Mouse (Mus musculus): ENCODE results near the gene Aig1. TPM values are rescaled to one million over a fixed set of nuclear protein-coding genes. Genes with fewer than 3 reads are reported as not detected.

Gene Aig1
- polyA plus RNA-seq, 1 experiment from 2014 or later: 45.4 TPM

DNA sequence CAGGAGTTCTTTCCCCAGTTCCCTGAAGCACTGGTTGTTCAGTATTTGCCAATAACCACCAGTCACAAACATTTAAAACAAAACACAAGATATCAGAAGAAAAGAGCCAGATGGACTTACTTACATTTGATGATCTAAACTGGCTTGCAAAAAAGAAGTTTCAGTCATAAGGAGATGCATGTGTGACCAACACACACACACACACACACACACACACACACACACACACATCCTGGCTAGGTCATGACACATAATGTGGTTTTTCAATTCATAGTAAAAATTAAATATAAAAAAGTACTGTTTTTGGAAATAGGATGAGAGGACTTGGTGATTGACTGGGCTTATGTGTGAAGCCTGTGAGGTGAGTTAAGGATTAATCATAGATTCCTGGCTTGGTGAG is 205.3 kb downstream of the Aig1 start:
- H3K27ac ChIP-seq (ENCODE audit: low read length): no peak overlapping the region
- H3K4me2 ChIP-seq (ENCODE audit: low read depth, low read length): no peak overlapping the region
- no peaks in the 10 kb centered on the region for H3K27me3 ChIP-seq (ENCODE audit: control insufficient read depth, insufficient read depth, low read depth, low read length)
- H3K36me3 ChIP-seq (ENCODE audit: control insufficient read depth, insufficient read depth, low read length): no peaks in the 10 kb centered on the region
- H3K4me1 ChIP-seq (replicated peaks; ENCODE audit: control insufficient read depth, insufficient read depth, low read length): no peaks in the 10 kb centered on the region
- no peaks in the 10 kb centered on the region for H3K9me3 ChIP-seq (ENCODE audit: control insufficient read depth, low read length)
- no peak for ATAC-seq (ENCODE audit: low read depth)
- no peak overlapping the region for H3K9ac ChIP-seq (ENCODE audit: low read length)
- no peak overlapping the region for H3K4me3 ChIP-seq (ENCODE audit: low read length)

GRCm38 (mm10) chr10:13659778-13660177 is 209.0 kb downstream of the Aig1 start:
- Histone ChIP-seq H3K27ac (ENCODE audit: low read length) (no peak overlapping the region), H3K9me3 (ENCODE audit: control insufficient read depth, low read length) (no peaks in the 10 kb centered on the region), H3K27me3 (ENCODE audit: control insufficient read depth, insufficient read depth, low read depth, low read length) (no peaks in the 10 kb centered on the region), H3K9ac (ENCODE audit: low read length) (no peak overlapping the region), H3K4me3 (ENCODE audit: low read length) (no peak overlapping the region), H3K4me2 (ENCODE audit: low read depth, low read length) (no peak overlapping the region), H3K4me1 (replicated peaks; ENCODE audit: control insufficient read depth, insufficient read depth, low read length) (no peaks in the 10 kb centered on the region), H3K36me3 (ENCODE audit: control insufficient read depth, insufficient read depth, low read length) (no peaks in the 10 kb centered on the region)
- WGBS: 53% methylated on average over 2 of the region's 2 CpGs
- ATAC-seq (ENCODE audit: low read depth): no peak

DNA sequence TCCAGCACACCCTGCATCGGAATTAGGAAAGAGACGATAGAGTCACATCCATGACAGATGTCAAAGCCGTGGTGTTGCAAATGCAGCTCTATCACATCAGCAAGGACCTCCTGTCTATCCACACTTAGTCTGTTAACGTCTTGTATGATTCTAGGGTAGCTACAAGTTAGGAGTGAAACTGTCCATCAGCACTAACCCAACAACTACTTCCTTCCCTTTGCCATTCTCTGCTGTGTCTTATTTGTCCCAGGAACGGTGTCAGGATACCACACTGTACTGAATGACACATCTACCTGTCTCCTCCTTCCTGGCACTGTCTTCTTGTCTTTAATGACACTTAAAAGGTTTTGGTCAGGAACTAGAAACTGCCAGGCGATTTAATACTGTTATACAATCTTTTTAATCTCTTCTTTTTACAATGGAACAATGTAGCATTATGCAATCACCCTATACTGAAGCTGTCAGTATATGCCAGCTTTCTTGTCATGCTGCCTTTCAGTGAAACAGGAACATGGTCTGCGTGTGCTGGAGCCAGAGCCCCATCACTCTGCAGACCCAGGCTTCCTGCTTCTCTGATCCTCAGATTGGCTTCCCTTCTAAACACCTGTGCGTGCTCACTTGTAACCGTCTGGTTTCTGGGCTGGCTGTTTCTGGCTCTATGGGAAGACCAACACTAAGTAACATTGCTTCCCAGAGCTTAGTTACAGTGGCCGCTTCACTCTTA is 214.9 kb downstream of the Aig1 start:
- no peak overlapping the region for H3K4me3 ChIP-seq (ENCODE audit: low read length)
- 77% methylated on average over 10 of the region's 10 CpGs for WGBS
- H3K4me2 ChIP-seq (ENCODE audit: low read depth, low read length): no peak overlapping the region
- H3K9ac ChIP-seq (ENCODE audit: low read length): no peak overlapping the region
- H3K27ac ChIP-seq (ENCODE audit: low read length): no peak overlapping the region
- H3K36me3 ChIP-seq (ENCODE audit: control insufficient read depth, insufficient read depth, low read length): no peaks in the 10 kb centered on the region
- H3K9me3 ChIP-seq (ENCODE audit: control insufficient read depth, low read length): no peaks in the 10 kb centered on the region
- ATAC-seq (ENCODE audit: low read depth): no peak
- no peaks in the 10 kb centered on the region for H3K4me1 ChIP-seq (replicated peaks; ENCODE audit: control insufficient read depth, insufficient read depth, low read length)
- no peaks in the 10 kb centered on the region for H3K27me3 ChIP-seq (ENCODE audit: control insufficient read depth, insufficient read depth, low read depth, low read length)

DNA sequence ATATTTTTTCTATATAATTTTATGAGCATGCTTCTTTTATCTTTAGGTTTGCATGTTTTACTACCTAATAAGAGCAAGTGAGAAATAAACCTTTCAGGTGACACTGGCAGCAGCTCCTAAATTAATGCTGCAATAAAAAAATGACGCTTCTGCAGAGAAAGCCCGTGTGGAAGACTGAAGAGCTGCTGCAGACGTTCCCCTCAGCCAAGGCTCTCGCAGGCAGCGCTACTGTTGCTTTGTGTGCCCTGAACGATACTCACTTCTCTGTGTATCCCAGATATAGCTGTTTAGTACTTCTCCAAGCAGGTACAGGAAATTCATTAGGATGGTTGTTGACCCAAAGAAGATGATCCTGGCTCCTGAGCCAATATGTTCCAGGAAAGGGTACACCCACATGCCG is 215.5 kb downstream of the Aig1 start:
- Histone ChIP-seq H3K27ac (ENCODE audit: low read length) (no peak overlapping the region), H3K27me3 (ENCODE audit: control insufficient read depth, insufficient read depth, low read depth, low read length) (no peaks in the 10 kb centered on the region), H3K4me3 (ENCODE audit: low read length) (no peak overlapping the region), H3K4me1 (replicated peaks; ENCODE audit: control insufficient read depth, insufficient read depth, low read length) (no peaks in the 10 kb centered on the region), H3K9me3 (ENCODE audit: control insufficient read depth, low read length) (no peaks in the 10 kb centered on the region), H3K4me2 (ENCODE audit: low read depth, low read length) (no peak overlapping the region), H3K9ac (ENCODE audit: low read length) (no peak overlapping the region), H3K36me3 (ENCODE audit: control insufficient read depth, insufficient read depth, low read length) (no peaks in the 10 kb centered on the region)
- 73% methylated on average over 7 of the region's 7 CpGs for WGBS
- ATAC-seq (ENCODE audit: low read depth): no peak

DNA sequence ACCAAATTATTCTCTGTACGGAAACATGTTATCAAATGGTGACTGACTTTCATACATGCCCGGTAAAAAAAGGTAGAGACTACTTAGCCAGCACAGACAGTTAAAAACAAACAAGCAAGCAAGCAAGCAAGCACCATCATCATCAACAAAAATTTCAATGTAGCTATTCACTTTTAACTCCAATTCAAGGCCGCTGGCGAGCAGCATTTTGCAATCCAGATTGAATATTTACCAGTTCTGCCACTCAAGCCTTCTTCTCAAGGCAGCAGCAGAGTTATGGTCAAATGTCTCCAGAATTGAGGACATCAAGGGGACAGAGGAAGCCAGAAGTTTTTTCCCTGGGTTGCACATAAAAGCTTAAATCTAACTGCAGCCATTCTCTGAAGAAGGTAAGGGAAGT is 216.7 kb downstream of the Aig1 start:
- 87% methylated on average over 4 of the region's 4 CpGs for WGBS
- Histone ChIP-seq H3K27ac (ENCODE audit: low read length) (no peak overlapping the region), H3K9me3 (ENCODE audit: control insufficient read depth, low read length) (no peaks in the 10 kb centered on the region), H3K4me2 (ENCODE audit: low read depth, low read length) (no peak overlapping the region), H3K36me3 (ENCODE audit: control insufficient read depth, insufficient read depth, low read length) (no peaks in the 10 kb centered on the region), H3K4me1 (replicated peaks; ENCODE audit: control insufficient read depth, insufficient read depth, low read length) (no peaks in the 10 kb centered on the region), H3K27me3 (ENCODE audit: control insufficient read depth, insufficient read depth, low read depth, low read length) (no peaks in the 10 kb centered on the region), H3K4me3 (ENCODE audit: low read length) (no peak overlapping the region), H3K9ac (ENCODE audit: low read length) (no peak overlapping the region)
- no peak for ATAC-seq (ENCODE audit: low read depth)

DNA sequence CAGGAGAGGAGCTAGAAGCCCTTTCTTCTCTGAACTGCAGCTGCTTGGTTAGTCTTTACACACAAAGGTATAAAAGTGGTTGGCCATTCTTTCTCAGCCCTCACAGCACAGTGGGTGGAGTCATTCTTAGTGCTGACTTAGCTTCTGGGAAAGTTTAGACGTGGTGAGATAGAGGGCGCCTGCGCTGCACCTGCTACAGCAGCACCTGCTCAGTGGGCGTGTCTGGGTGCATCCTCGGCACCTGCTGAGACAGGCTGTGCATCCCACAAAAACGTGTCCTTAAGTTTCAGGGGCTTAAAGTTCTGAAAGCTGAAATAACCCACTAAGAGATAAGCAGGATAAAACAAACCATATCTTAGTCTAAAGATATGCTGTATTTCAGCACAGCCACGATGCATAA is 227.0 kb downstream of the Aig1 start:
- Histone ChIP-seq H3K4me1 (replicated peaks; ENCODE audit: control insufficient read depth, insufficient read depth, low read length) (no peaks in the 10 kb centered on the region), H3K36me3 (ENCODE audit: control insufficient read depth, insufficient read depth, low read length) (no peaks in the 10 kb centered on the region), H3K27me3 (ENCODE audit: control insufficient read depth, insufficient read depth, low read depth, low read length) (no peaks in the 10 kb centered on the region), H3K27ac (ENCODE audit: low read length) (no peak overlapping the region), H3K4me3 (ENCODE audit: low read length) (no peak overlapping the region), H3K9ac (ENCODE audit: low read length) (no peak overlapping the region), H3K9me3 (ENCODE audit: control insufficient read depth, low read length) (no peaks in the 10 kb centered on the region), H3K4me2 (ENCODE audit: low read depth, low read length) (no peak overlapping the region)
- WGBS: 12% methylated on average over 7 of the region's 7 CpGs
- no peak for ATAC-seq (ENCODE audit: low read depth)

- no peaks in the 10 kb centered on the region for H3K36me3 ChIP-seq (ENCODE audit: control insufficient read depth, insufficient read depth, low read length)
- H3K27me3 ChIP-seq (ENCODE audit: control insufficient read depth, insufficient read depth, low read depth, low read length): no peaks in the 10 kb centered on the region
- WGBS: 54% methylated on average over 3 of the region's 3 CpGs
- no peak for ATAC-seq (ENCODE audit: low read depth)
- H3K4me1 ChIP-seq (replicated peaks; ENCODE audit: control insufficient read depth, insufficient read depth, low read length): no peaks in the 10 kb centered on the region
- no peak overlapping the region for H3K9ac ChIP-seq (ENCODE audit: low read length)
- no peak overlapping the region for H3K4me2 ChIP-seq (ENCODE audit: low read depth, low read length)
- no peak overlapping the region for H3K4me3 ChIP-seq (ENCODE audit: low read length)
- H3K9me3 ChIP-seq (ENCODE audit: control insufficient read depth, low read length): no peaks in the 10 kb centered on the region
- no peak overlapping the region for H3K27ac ChIP-seq (ENCODE audit: low read length)
Observed at GRCm38 (mm10) chr10:13631796-13632195, 237.0 kb downstream of the Aig1 start.

DNA sequence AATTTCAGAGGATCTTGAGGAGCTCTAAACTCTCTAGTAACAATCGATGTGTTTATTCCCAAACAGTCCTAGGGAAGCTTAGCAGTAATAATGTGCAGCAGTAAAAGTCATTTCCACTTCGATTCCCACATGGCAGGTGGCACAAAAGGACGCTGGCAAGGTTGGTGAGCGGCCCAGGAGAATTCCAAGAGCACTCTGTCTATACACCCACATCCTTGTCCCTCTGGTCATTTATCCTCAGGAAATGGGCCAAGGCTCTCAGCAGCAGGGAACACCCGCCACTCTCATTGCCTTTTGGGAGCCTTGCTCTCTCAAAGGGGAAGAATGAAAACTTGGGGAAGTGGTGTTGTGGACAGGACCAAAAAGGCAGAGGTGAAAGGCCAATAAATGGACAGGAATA is 245.0 kb downstream of the Aig1 start:
- no peak overlapping the region for H3K4me2 ChIP-seq (ENCODE audit: low read depth, low read length)
- H3K4me3 ChIP-seq (ENCODE audit: low read length): no peak overlapping the region
- H3K9ac ChIP-seq (ENCODE audit: low read length): no peak overlapping the region
- no peaks in the 10 kb centered on the region for H3K4me1 ChIP-seq (replicated peaks; ENCODE audit: control insufficient read depth, insufficient read depth, low read length)
- H3K27me3 ChIP-seq (ENCODE audit: control insufficient read depth, insufficient read depth, low read depth, low read length): no peaks in the 10 kb centered on the region
- no peak overlapping the region for H3K27ac ChIP-seq (ENCODE audit: low read length)
- 79% methylated on average over 5 of the region's 5 CpGs for WGBS
- no peaks in the 10 kb centered on the region for H3K36me3 ChIP-seq (ENCODE audit: control insufficient read depth, insufficient read depth, low read length)
- ATAC-seq (ENCODE audit: low read depth): no peak
- no peaks in the 10 kb centered on the region for H3K9me3 ChIP-seq (ENCODE audit: control insufficient read depth, low read length)

- Histone ChIP-seq H3K27me3 (ENCODE audit: control insufficient read depth, insufficient read depth, low read depth, low read length) (no peaks in the 10 kb centered on the region), H3K36me3 (ENCODE audit: control insufficient read depth, insufficient read depth, low read length) (no peaks in the 10 kb centered on the region), H3K9me3 (ENCODE audit: control insufficient read depth, low read length) (no peaks in the 10 kb centered on the region), H3K27ac (ENCODE audit: low read length) (no peak overlapping the region), H3K4me1 (replicated peaks; ENCODE audit: control insufficient read depth, insufficient read depth, low read length) (no peaks in the 10 kb centered on the region), H3K9ac (ENCODE audit: low read length) (no peak overlapping the region), H3K4me3 (ENCODE audit: low read length) (no peak overlapping the region), H3K4me2 (ENCODE audit: low read depth, low read length) (no peak overlapping the region)
- ATAC-seq (ENCODE audit: low read depth): no peak
- 66% methylated on average over 2 of the region's 2 CpGs for WGBS
Observed at GRCm38 (mm10) chr10:13600926-13601325, 267.9 kb downstream of the Aig1 start.

GRCm38 (mm10) chr10:13597491-13597890 is 271.3 kb downstream of the Aig1 start:
- H3K4me1 ChIP-seq (replicated peaks; ENCODE audit: control insufficient read depth, insufficient read depth, low read length): no peaks in the 10 kb centered on the region
- no peak for ATAC-seq (ENCODE audit: low read depth)
- 56% methylated on average over 8 of the region's 8 CpGs for WGBS
- H3K27me3 ChIP-seq (ENCODE audit: control insufficient read depth, insufficient read depth, low read depth, low read length): no peaks in the 10 kb centered on the region
- no peak overlapping the region for H3K4me2 ChIP-seq (ENCODE audit: low read depth, low read length)
- no peaks in the 10 kb centered on the region for H3K9me3 ChIP-seq (ENCODE audit: control insufficient read depth, low read length)
- H3K9ac ChIP-seq (ENCODE audit: low read length): no peak overlapping the region
- no peak overlapping the region for H3K27ac ChIP-seq (ENCODE audit: low read length)
- no peak overlapping the region for H3K4me3 ChIP-seq (ENCODE audit: low read length)
- H3K36me3 ChIP-seq (ENCODE audit: control insufficient read depth, insufficient read depth, low read length): no peaks in the 10 kb centered on the region
